Mouse (Mus musculus) forebrain, embryonic 16.5 days (tissue): ENCODE results near the gene Gm7534. TPM values are rescaled to one million over a fixed set of nuclear protein-coding genes. Genes with fewer than 3 reads are reported as not detected.

Source experiments
- ATAC-seq: fragments of 200-750 bp; cut with Nextera tagmentation; 2 replicates; pipeline ENCODE4 v1.8.0; 2017; ENCODE audit warnings: mild to moderate bottlenecking, moderate library complexity
- H3K27ac ChIP-seq: fragments of 300-500 bp; sonication (generic); 2 replicates; pipeline ENCODE4 v1.5.1; 2014; ENCODE audit warnings: low read length, control low read depth
- H3K27me3 ChIP-seq: fragments of 300-500 bp; sonication (generic); replicated peaks from 2 replicates; pipeline ENCODE4 v1.6.1; 2014; ENCODE audit warnings: low read length; ENCODE audit not compliant: control insufficient read depth, insufficient read depth
- H3K36me3 ChIP-seq: fragments of 300-500 bp; sonication (generic); 2 replicates; pipeline ENCODE4 v1.6.1; 2014; ENCODE audit not compliant: control insufficient read depth, insufficient read depth
- H3K4me1 ChIP-seq: fragments of 300-500 bp; sonication (generic); replicated peaks from 2 replicates; pipeline ENCODE4 v1.6.1; 2014; ENCODE audit warnings: low read length; ENCODE audit not compliant: control insufficient read depth, insufficient read depth
- H3K4me2 ChIP-seq: fragments of 300-500 bp; sonication (generic); 2 replicates; pipeline ENCODE4 v1.6.1; 2014; ENCODE audit warnings: mild to moderate bottlenecking, low read length, control low read depth
- H3K4me3 ChIP-seq: fragments of 300-500 bp; sonication (generic); replicated peaks from 2 replicates; pipeline ENCODE4 v1.5.1; 2014; ENCODE audit warnings: mild to moderate bottlenecking, low read length, control low read depth
- H3K9ac ChIP-seq: fragments of 300-500 bp; sonication (generic); replicated peaks from 2 replicates; pipeline ENCODE4 v1.6.1; 2014; ENCODE audit warnings: low read depth, low read length, control low read depth
- H3K9me3 ChIP-seq: fragments of 300-500 bp; sonication (generic); 2 replicates; pipeline ENCODE4 v1.6.1; 2016; ENCODE audit warnings: low read length; ENCODE audit not compliant: control insufficient read depth
- WGBS: fragments of 180-500 bp; shearing (Covaris S2); extraction: QIAGEN DNeasy Blood & Tissue Kit; methylation state at CpG from one replicate; pipeline ENCODE4 v1.1.7; 2014; 5-methylcytosine and 5-hydroxymethylcytosine counted together
- polyA plus RNA-seq: library from polyadenylated mRNA; unstranded; fragments of >200 nt; fragmentation: Nextera tagmentation; extraction: Ambion mirVana; gene quantifications from 2 replicates; pipeline ENCODE4 v1.2.1, GENCODE M21; 2015

The Gm7534 gene
- polyA plus RNA-seq, 1 experiment from 2014 or later: not detected

DNA sequence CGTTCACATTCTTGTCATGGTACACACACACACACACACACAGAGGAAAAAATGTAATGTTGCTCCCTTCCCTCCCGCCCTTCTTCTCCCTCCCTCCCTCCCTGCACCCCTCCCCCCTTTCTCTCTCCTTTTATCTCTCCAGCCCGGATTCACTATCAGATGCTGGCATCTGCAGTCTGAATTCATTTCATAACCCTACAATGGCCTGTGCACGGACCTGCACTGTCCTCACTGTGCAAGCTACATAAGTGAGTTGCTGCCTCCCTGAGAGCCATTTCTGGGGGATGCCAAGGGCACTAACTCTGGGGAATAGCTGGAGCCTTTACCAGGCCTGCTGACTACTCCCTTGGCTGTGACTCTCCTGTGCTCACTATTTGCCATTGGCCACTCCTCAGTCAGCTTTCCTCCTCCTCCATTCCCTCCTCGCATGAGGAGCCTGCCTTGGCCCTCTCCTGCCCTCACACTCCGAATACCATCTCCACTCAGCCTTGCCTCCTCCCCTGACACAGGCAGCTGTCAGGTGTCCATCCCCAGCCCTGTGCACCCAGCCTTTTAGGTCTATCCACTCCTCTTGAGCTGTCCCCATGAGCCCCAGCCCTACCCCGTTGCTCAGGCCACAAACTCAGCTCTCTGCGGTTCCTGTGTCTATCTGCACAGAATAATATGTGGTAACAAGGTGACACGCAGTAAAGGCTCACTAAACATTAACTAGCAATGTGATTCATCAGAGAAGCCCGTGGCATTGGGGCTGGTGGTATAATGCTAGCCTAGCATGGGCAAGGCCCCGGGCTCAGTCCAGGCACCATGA is 20.2 kb upstream of the Gm7534 start:
- Histone ChIP-seq H3K36me3 (no peaks in the 10 kb centered on the region), H3K9ac (no peak overlapping the region), H3K27me3 (no peaks in the 10 kb centered on the region), H3K27ac (no peak overlapping the region), H3K4me3 (no peak overlapping the region), H3K4me2 (no peak overlapping the region), H3K9me3 (no peaks in the 10 kb centered on the region), H3K4me1 (no peaks in the 10 kb centered on the region)
- 69% methylated on average over 11 of the region's 11 CpGs for WGBS
- no peak for ATAC-seq

DNA sequence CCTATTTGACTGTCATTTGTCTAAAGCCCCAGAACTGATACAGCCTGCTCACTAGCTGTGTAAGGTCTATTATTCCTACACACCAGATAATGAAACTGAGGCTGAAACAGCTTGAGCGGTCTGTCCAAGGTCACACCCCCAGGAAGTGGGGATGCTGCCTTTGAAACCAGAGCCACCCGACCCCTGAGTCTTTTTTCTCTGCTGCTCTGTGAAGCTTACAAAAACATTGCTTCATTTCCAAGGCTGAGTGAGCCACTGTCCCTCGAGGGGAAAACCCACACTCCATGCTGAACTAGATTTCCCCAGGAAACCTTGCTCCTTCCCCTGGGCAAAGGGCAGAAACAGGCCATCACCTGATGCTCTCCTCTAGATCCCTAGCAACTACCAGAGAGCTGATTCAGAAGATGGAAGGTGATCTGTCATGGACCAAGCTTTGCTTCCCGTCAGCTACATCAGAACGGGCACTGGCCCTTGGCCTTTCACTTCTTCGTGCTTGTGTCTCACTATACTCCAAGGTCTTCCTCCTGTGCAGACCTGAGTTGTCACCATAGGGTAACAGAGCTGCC is 3.8 kb upstream of the Gm7534 start:
- 75% methylated on average over 6 of the region's 6 CpGs for WGBS
- Histone ChIP-seq H3K27me3 (no peaks in the 10 kb centered on the region), H3K4me1 (no peaks in the 10 kb centered on the region), H3K36me3 (no peaks in the 10 kb centered on the region), H3K27ac (no peak overlapping the region), H3K4me3 (no peak overlapping the region), H3K4me2 (no peak overlapping the region), H3K9me3 (no peaks in the 10 kb centered on the region), H3K9ac (no peak overlapping the region)
- no peak for ATAC-seq

DNA sequence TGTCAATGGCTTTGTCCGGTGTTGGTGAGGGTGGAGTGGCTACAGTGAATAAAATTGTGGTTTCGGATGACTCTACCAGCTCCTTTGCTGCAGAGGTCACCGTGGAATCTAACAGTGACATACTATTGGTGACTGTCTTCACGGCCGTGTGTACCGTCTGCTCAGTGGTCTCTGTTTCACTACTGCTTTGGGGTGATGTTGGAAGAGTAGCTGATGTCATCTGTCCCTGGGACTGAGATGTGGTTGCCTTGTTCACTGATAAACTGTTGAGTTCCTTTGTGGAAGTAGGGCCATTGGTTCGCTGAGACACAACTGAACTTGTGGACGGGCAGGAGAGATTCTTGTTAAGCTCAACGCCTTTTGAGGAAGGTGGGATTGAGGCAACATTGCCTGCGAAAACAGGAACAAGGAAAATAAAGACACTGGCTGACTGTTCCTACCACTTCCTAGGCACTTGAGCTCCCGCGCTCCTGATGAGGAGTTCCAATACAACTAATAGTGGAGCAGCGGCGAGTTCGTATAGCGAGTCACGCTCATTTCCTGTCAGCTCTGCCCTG is 614 bp upstream of the Gm7534 start:
- no peak for ATAC-seq
- H3K9ac ChIP-seq: no peak overlapping the region

DNA sequence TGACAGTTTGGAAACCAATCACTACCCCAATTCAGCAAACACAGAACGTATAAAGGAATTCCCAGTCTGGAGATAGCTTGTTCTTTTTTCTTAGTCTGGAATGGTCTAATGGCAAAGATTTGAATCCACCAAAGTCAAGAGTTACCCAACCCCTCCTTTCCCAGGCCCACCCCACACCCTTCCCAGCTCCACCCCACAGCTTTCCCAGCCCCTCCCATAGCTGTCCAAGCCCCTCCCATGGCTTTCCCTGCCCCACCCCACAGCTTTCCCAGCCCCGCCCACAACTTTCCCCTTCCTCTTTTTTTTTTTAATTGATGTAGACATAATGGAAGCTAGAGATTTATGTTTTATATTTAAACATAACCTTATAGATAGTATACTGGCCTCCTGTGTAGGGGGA is 3.4 kb downstream of the Gm7534 start:
- no peak overlapping the region for H3K9ac ChIP-seq
- H3K4me3 ChIP-seq: no peak overlapping the region
- H3K4me2 ChIP-seq: no peak overlapping the region
- H3K36me3 ChIP-seq: no peaks in the 10 kb centered on the region
- no peaks in the 10 kb centered on the region for H3K4me1 ChIP-seq
- 82% methylated on average over 2 of the region's 2 CpGs for WGBS
- no peaks in the 10 kb centered on the region for H3K27me3 ChIP-seq
- ATAC-seq: no peak
- no peak overlapping the region for H3K27ac ChIP-seq
- no peaks in the 10 kb centered on the region for H3K9me3 ChIP-seq

More for the DNA sequence above, 614 bp upstream of the Gm7534 start:
- no peak overlapping the region for H3K4me3 ChIP-seq
- H3K4me1 ChIP-seq: no peaks in the 10 kb centered on the region
- WGBS: 89% methylated on average over 17 of the region's 17 CpGs
- no peaks in the 10 kb centered on the region for H3K9me3 ChIP-seq
- H3K27me3 ChIP-seq: no peaks in the 10 kb centered on the region
- no peaks in the 10 kb centered on the region for H3K36me3 ChIP-seq
- H3K27ac ChIP-seq: no peak overlapping the region
- H3K4me2 ChIP-seq: no peak overlapping the region

DNA sequence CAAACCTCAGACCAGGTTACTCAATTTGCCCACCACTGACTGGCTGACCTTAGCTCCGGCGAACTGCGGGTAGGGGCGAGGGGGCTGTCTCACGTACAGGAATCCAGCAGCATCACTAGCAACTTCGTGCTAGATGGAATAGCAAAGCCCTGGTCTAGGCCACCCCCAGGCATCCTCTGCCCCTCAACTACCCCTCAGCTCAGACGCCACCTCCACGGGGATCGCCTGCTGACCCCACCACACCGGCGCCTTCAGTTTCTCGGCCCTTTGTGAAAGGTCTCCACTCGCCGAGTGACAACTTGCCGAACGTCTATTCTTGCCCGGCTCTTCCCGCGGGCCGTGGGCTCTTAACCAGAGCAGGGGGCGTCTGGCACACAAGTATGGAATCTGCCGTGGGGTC is 16.5 kb downstream of the Gm7534 start:
- under 1% methylated on average over 22 of the region's 22 CpGs for WGBS
- H3K9ac ChIP-seq: peak overlapping the region; percentile 73
- peak overlapping the region; percentile 77 for H3K27ac ChIP-seq
- H3K27me3 ChIP-seq: no peaks in the 10 kb centered on the region
- no peaks in the 10 kb centered on the region for H3K9me3 ChIP-seq
- peak overlapping the region; percentile 62 for H3K4me3 ChIP-seq
- peak overlapping the region; percentile 82 for H3K4me2 ChIP-seq
- H3K36me3 ChIP-seq: no peaks in the 10 kb centered on the region
- H3K4me1 ChIP-seq: peaks cover 14% of the 10 kb centered on the region
- ATAC-seq: no peak; the same call in 1 of the 2 replicates

DNA sequence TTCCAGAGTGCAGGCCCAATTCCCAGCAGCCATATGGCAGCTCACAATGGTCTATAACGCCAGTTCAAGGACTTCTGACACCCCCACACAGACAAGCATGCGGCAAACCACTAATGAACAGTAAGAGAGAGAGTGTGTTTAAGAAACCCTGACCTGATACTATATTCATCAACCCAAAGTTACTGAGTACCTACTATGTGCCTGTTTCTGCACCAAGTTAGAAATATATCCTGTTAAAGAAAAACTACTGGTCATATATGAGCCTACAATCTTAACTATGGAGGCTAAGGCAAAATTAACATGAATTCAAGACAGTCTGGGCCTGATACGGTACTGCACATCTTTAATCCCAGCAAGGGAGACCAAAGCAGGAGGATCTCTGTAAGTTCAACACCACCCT is 17.2 kb downstream of the Gm7534 start:
- H3K36me3 ChIP-seq: no peaks in the 10 kb centered on the region
- H3K4me2 ChIP-seq: peak overlapping the region; percentile 82
- H3K27me3 ChIP-seq: no peaks in the 10 kb centered on the region
- H3K9ac ChIP-seq: peak overlapping the region; percentile 73; the same call in 1 of the 2 replicates
- peak overlapping the region; percentile 62 for H3K4me3 ChIP-seq
- ATAC-seq: no peak
- H3K4me1 ChIP-seq: peaks cover 14% of the 10 kb centered on the region
- H3K27ac ChIP-seq: no peak overlapping the region
- WGBS: 66% methylated on average over 3 of the region's 3 CpGs
- no peaks in the 10 kb centered on the region for H3K9me3 ChIP-seq

DNA sequence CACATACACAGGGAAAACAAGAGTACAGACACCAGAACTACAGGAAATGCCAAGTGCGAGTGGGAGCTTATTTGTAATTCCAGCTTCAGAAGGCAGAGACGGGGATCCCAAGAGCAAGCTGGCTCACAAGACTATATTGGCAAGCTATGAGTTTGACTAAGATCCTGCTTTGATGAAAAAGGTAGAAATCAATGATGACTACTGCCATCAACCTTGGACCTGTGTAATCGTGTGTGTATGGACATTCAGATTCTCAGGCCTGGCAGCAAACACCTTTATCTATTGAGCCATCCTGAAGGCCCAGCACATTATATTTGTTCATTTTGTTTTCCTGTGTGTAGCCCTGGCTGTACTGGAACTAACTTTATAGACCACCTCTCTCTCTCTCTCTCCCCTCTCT is 19.1 kb downstream of the Gm7534 start:
- peaks cover 14% of the 10 kb centered on the region for H3K4me1 ChIP-seq
- no peak overlapping the region for H3K4me3 ChIP-seq
- H3K4me2 ChIP-seq: no peak overlapping the region
- no peak overlapping the region for H3K27ac ChIP-seq
- 80% methylated on average over 3 of the region's 3 CpGs for WGBS
- no peak for ATAC-seq
- no peaks in the 10 kb centered on the region for H3K27me3 ChIP-seq
- H3K9me3 ChIP-seq: no peaks in the 10 kb centered on the region
- H3K9ac ChIP-seq: no peak overlapping the region
- no peaks in the 10 kb centered on the region for H3K36me3 ChIP-seq

DNA sequence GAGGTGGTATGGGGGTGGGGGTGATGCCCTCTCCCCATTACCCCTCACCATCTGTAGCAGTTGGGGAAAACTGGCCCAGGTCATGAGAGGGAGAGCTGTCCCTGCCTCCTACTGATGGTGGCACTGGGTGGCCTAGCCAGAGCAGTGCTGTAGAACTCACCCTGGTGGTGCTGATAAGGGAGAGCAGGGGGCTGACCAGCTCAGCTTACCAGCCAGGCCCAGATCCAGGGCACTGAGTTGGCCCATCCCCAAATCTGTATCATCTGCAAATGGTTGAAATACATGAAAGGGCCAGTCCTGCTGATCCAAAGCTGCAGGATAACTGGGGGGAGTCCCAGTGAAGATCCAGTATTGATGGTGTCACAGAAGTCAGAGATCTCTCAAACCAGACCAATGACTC is 21.0 kb downstream of the Gm7534 start:
- Histone ChIP-seq H3K4me1 (peaks cover 12% of the 10 kb centered on the region), H3K9ac (no peak overlapping the region), H3K9me3 (no peaks in the 10 kb centered on the region), H3K36me3 (no peaks in the 10 kb centered on the region), H3K4me2 (no peak overlapping the region), H3K27me3 (no peaks in the 10 kb centered on the region), H3K27ac (no peak overlapping the region), H3K4me3 (no peak overlapping the region)
- ATAC-seq: no peak

DNA sequence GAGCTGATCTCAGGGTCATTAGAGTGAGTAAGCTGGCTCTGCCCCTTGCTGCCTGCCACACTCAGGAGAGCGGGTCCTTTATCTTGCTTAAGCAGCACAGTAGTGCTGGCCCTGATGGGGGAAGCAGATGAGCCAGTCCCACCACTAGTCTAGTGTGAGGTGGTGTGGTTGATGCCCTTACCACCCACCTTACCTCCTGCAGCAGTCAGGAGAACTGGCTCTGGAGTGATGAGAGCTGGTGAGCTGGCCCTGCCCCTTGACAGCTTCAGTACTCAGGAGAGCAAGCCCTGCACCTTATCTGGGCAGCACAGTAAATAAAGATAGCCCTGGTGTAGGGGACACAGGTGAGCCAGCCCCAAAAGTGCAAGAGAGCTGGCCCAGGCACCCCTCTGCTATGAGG is 21.7 kb downstream of the Gm7534 start:
- no peaks in the 10 kb centered on the region; the same call in 1 of the 2 replicates for H3K36me3 ChIP-seq
- H3K27me3 ChIP-seq: no peaks in the 10 kb centered on the region
- H3K4me2 ChIP-seq: no peak overlapping the region
- H3K4me3 ChIP-seq: no peak overlapping the region
- 100% methylated on average over 1 of the region's 1 CpGs for WGBS
- H3K9ac ChIP-seq: no peak overlapping the region
- H3K27ac ChIP-seq: no peak overlapping the region
- no peak for ATAC-seq
- H3K9me3 ChIP-seq: no peaks in the 10 kb centered on the region
- H3K4me1 ChIP-seq: peaks cover 10% of the 10 kb centered on the region
